Mouse (Mus musculus) cerebral cortex, adult 2 months (tissue): ENCODE data around the gene Klrb1c.

Source experiments
- WGBS: fragments of 180-500 bp; shearing (Covaris S2); methylation state at CpG from one replicate; pipeline ENCODE4 v1.1.7; 2018; 5-methylcytosine and 5-hydroxymethylcytosine counted together

Klrb1c gene

DNA sequence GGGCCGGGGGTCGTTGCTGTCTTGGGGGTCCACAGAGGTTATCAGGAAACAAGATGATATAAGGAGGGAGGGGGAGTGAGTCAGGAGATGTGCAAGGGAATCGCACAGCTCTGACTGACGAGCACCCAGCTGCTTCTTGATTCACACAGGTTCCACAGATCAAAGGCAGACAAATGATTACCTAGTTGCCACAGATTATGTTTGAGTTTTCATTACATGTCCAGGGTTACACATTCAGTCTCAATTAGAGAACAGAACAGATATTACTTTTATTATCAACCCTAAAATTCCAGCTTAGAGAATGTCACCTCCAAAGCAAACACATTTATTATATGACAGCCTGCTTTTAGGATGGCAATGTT, 33.6 kb downstream of the Klrb1c start:
- 76% methylated on average over 4 of the region's 4 CpGs for WGBS

DNA sequence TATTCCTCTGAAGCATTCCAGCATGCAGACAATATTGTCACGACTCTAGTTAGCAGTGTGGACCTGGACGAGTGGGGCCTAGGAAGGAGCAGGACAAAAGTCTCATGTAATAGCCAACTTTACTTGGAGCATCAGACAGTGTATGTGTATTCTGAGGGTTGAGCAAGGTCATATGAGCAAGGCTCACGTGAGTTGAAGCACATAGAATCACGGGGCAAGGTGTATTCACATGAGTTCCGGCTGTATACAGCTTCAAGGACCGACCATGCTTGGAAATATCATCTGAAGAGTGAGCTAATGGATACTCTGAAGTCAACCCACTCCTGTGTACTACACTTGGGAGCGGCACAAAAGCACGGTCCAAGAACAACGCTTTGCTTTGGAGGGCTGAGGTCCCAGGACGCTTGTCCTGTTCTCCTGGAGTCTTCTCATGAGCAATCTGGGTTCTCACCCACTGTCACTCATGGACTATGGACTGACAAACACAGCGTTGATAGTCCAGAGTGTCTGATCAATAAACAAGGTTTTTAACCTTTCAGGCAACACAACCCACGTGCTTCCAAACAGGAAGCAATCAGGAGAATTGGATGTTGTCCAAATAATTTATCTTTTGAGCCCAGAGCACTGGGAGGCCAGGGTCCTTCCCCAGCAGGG, 34.1 kb downstream of the Klrb1c start:
- 83% methylated on average over 12 of the region's 12 CpGs for WGBS

DNA sequence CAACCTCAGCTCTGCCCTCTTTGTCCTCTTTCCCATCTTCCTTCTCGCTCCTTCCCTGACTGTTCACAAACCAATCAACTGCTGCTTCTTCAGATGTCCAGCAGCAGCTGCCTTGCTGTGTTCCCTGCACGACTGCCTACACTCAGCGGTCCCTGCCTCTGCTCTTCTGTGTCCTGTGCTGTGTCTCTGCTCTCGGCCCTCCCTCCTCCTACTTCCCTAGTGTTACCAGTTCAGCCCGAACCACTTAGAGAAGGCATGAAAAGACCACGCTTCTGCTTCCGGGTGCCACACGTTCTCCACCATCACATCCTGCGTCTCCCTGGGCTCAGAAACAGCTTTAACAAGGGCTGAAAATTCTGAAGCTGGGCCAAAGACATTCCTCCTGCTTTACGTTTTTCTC, 34.8 kb downstream of the Klrb1c start:
- WGBS = 16% methylated on average over 10 of the region's 10 CpGs

DNA sequence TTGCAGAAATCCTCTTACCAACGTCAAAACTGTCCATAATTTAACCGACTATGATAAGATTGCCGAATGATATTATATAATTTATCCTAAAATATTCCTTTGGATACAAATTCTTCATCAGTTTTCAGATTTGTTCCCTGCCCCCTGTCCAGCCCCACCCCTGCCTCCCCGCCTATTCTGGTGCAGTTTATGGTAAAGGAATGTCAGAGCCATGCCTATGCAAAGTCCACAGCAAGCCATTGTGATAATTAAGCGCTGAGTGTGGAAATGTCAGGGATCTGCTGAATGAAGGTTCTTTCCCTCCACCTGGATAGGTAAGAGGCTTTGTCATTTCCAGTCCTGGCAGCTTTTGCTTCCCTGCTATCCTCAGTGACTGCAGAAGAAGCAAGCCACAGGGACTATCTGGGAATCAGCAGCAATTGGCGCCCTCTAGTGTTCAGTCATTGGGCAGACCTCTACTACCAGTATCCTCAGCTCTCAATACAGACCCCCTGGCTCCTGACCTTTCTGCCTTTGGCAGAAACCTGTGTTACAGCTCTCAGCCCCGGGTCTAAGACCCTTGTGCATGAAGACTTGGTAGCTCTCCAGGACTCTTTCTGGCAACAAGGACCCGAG, 35.3 kb downstream of the Klrb1c start:
- 26% methylated on average over 8 of the region's 8 CpGs for WGBS

DNA sequence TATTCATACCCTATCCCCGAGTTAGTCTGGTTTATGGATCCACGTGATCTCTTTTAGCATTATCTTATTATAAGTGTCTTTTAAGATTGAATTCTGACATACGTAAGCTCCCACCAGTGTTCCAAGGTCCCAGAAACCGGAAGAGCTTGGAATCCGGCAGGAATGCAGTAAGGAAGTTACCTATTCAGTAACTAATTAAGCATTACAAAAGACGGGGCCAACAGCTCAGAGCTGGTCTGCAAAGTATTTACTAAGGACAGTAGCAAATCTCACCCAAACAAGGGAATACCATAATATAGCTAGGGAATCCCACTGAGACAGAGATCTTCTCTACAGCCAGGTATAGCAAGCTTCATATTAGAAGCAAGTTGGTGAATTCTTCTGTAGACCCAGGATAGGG, 42.0 kb downstream of the Klrb1c start:
- 78% methylated on average over 6 of the region's 6 CpGs for WGBS

DNA sequence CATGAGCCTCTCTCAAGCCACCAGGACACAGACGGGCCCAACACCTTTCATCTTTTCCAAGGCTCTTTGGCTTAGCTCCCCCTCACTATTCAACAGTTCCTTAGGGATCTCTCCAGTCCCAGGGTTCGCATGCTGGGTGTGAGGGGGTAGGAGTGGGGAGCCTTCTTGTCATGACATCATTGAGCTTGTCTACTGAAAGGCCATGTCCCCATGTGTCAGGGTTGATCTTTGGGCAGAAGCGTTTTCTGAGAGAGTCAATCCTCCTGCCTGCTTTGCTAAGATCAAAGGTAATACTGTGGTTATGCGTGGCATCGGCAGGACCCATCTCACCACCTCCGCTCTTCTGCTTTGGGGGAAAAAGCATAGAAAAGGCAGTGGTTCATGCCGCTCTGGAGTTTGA, 51.6 kb downstream of the Klrb1c start:
- WGBS = 90% methylated on average over 7 of the region's 7 CpGs

DNA sequence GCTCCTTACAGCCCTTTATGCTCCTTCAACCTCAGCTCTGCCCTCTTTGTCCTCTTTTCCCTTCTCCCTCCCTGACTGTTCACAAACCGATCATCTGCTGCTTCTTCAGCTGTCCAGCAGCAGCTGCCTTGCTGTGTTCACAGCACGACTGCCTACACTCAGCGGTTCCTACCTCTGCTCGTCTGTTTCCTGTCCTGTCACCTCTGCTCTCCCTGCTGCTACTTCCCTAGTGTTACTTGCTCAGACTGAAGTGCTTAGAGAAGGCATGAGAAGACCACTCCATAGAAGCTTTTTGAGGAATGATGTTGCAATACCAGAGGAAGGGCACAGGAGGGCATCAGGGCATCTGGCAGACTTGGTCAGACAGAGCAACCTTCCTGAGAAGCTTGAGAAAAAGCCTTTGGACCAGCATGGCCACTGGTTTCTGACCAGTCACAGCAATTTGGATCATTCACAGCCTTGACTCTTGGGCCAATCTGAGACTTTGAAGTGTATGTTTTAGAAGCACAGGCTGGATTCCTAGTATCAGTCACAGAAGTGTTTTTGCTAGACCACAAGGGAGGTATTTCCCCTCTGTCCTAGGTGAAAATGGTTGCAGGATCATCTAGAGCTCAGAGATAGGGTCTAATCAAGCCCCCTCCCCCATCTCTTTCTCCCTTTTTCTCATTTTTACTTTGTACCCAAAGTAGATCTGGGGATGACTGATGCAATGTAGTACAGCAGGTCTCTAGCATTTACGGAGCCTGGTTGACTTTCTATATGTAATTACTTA, 54.9 kb downstream of the Klrb1c start:
- WGBS = 75% methylated on average over 5 of the region's 5 CpGs

DNA sequence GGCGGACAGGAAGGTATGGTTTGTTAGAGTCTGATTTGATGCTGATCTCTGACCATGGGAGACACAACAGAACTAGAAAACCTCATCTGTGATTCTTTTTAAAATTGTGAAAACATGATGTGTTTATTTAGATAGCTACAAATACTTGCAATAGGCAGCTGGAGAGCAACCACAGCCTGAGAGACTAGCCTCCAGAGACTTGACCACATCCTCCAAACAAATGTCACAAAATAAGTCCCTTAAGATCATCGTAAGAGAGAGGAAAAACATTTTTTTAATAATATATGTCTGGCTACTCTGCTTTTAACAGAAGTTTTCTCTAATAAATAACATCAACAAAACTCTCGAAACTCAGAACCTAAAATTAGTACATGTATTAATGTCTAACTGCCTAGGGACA, 57.0 kb downstream of the Klrb1c start:
- 84% methylated on average over 3 of the region's 3 CpGs for WGBS
